Mouse (Mus musculus): Measurements from ENCODE around the gene Pnpla3. TPM values are rescaled to one million over a fixed set of nuclear protein-coding genes. Genes with fewer than 3 reads are reported as not detected.

Pnpla3 gene
- polyA plus RNA-seq (2015; fragmentation: Nextera tagmentation; extraction: Ambion mirVana) = 0.16 and 0.30 TPM in 2 replicates

GRCm38 (mm10) chr15:84167600-84167999 lies at the start of gene Pnpla3:
Pnpla3 (plus strand) TSS chr15:84167837.
- Histone ChIP-seq H3K4me2 (peak within 1 kb of the TSS; percentile 99), H3K9me3 (no peaks in the 10 kb centered on the region), H3K9ac (peak within 1 kb of the TSS; percentile 44), H3K27me3 (peaks cover 13% of the 10 kb centered on the region; the same call in 1 of the 2 replicates), H3K4me1 (peaks cover 22% of the 10 kb centered on the region), H3K36me3 (no peaks in the 10 kb centered on the region), H3K27ac (no peak within 1 kb of the TSS), H3K4me3 (peak within 1 kb of the TSS; percentile 53)
- 0% methylated on average over 28 of the region's 28 CpGs for WGBS
- peak; percentile 98 for ATAC-seq (ENCODE audit: borderline replicate concordance, extremely low read depth, low FRiP score, low TSS enrichment)

DNA sequence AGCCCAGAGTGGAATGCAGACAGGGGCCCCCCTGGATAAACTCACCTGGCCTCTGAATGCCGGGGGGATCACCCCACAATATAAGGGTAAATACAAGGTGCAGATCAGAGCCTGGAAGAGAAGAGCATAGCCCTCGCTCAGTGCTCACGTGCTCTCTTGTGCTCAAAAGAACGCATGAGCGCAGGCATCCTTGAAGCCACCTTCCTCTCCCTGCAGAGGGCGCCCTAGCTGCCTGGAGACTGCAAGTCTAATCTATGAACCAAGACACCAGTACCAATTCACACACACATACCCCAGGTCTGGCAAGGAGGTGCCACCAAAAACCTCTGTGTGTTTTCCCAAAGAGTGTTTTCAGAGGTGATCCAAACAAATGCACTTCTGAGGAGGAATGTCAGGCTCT lies 47.0 kb upstream of the Pnpla3 start:
- H3K36me3 ChIP-seq = no peaks in the 10 kb centered on the region
- no peak overlapping the region for H3K4me2 ChIP-seq
- no peaks in the 10 kb centered on the region for H3K9me3 ChIP-seq
- no peaks in the 10 kb centered on the region for H3K27me3 ChIP-seq
- no peak overlapping the region for H3K4me3 ChIP-seq
- 23% methylated on average over 6 of the region's 6 CpGs for WGBS
- no peaks in the 10 kb centered on the region for H3K4me1 ChIP-seq
- no peak for ATAC-seq (ENCODE audit: borderline replicate concordance, extremely low read depth, low FRiP score, low TSS enrichment)
- H3K9ac ChIP-seq = no peak overlapping the region
- H3K27ac ChIP-seq = no peak overlapping the region

- Histone ChIP-seq H3K27ac (no peak overlapping the region), H3K4me2 (no peak overlapping the region), H3K36me3 (no peaks in the 10 kb centered on the region), H3K4me1 (no peaks in the 10 kb centered on the region), H3K4me3 (no peak overlapping the region), H3K9me3 (no peaks in the 10 kb centered on the region), H3K27me3 (no peaks in the 10 kb centered on the region), H3K9ac (no peak overlapping the region)
- no peak for ATAC-seq (ENCODE audit: borderline replicate concordance, extremely low read depth, low FRiP score, low TSS enrichment)
- 62% methylated on average over 7 of the region's 7 CpGs for WGBS
These were observed 46.6 kb upstream of the Pnpla3 start for GRCm38 (mm10) chr15:84121036-84121435.

- no peak within 1 kb of the TSS for H3K4me3 ChIP-seq
- H3K4me1 ChIP-seq = no peaks in the 10 kb centered on the region
- ATAC-seq (ENCODE audit: borderline replicate concordance, extremely low read depth, low FRiP score, low TSS enrichment) = no peak
- WGBS = 50% methylated on average over 8 of the region's 8 CpGs
- H3K9me3 ChIP-seq = no peaks in the 10 kb centered on the region
- H3K27me3 ChIP-seq = no peaks in the 10 kb centered on the region
- no peak within 1 kb of the TSS for H3K27ac ChIP-seq
- H3K4me2 ChIP-seq = no peak within 1 kb of the TSS
- no peaks in the 10 kb centered on the region for H3K36me3 ChIP-seq
- no peak within 1 kb of the TSS for H3K9ac ChIP-seq
These were observed 44.6 kb upstream of the Pnpla3 start, which contains the start of gene Pnpla5 for GRCm38 (mm10) chr15:84123075-84123474. Pnpla5 (minus strand) TSS chr15:84123175.

DNA sequence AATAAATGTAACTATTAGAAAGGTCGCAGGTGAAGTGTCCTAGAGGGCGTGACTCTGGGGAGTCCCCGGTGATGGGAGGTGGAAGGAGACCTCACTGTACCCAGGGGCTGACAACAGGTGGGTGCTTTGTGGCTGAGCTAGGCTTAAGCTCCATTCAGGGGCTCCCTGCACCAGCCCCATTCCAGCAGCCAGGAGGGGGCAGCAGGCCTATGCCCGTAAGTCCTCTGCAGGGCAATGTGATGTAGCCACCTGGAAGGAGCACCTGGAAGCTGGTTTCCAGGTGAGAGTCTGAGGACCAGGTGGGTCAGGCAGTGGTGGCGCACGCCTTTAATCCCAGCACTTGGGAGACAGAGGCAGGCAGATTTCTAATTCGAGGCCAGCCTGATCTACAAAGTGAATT lies 43.6 kb upstream of the Pnpla3 start:
- no peaks in the 10 kb centered on the region for H3K27me3 ChIP-seq
- H3K36me3 ChIP-seq = no peaks in the 10 kb centered on the region
- 56% methylated on average over 7 of the region's 7 CpGs for WGBS
- no peak overlapping the region for H3K4me2 ChIP-seq
- no peaks in the 10 kb centered on the region for H3K9me3 ChIP-seq
- H3K4me1 ChIP-seq = no peaks in the 10 kb centered on the region
- no peak overlapping the region for H3K9ac ChIP-seq
- H3K27ac ChIP-seq = no peak overlapping the region
- no peak for ATAC-seq (ENCODE audit: borderline replicate concordance, extremely low read depth, low FRiP score, low TSS enrichment)
- H3K4me3 ChIP-seq = no peak overlapping the region

DNA sequence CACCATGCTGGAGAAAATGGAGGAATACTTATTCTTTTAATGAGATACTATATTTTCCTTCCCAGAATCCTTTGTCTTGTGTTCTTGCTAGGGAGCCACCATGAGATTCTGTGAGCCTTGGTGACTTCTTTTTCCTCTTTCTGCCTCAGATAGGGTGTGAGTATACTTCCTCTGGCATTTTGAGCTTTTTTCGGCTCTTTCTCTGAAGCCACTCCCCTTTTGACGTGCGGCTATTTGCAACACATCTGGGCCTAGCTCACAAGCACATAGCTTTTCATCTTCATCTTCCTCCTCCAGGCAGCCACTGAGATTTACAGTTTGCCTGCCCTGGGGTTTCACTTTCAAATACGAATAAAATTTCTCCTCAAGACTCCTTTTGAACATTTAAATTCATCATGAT lies 41.2 kb upstream of the Pnpla3 start:
- Histone ChIP-seq H3K9me3 (no peaks in the 10 kb centered on the region), H3K9ac (no peak overlapping the region), H3K27ac (no peak overlapping the region), H3K36me3 (no peaks in the 10 kb centered on the region), H3K4me2 (no peak overlapping the region), H3K4me1 (no peaks in the 10 kb centered on the region), H3K27me3 (no peaks in the 10 kb centered on the region), H3K4me3 (no peak overlapping the region)
- WGBS = 63% methylated on average over 4 of the region's 4 CpGs
- ATAC-seq (ENCODE audit: borderline replicate concordance, extremely low read depth, low FRiP score, low TSS enrichment) = no peak

GRCm38 (mm10) chr15:84126871-84127270 lies 40.8 kb upstream of the Pnpla3 start:
- no peak for ATAC-seq (ENCODE audit: borderline replicate concordance, extremely low read depth, low FRiP score, low TSS enrichment)
- no peaks in the 10 kb centered on the region for H3K27me3 ChIP-seq
- H3K4me1 ChIP-seq = no peaks in the 10 kb centered on the region
- no peak overlapping the region for H3K4me3 ChIP-seq
- H3K9ac ChIP-seq = no peak overlapping the region
- H3K4me2 ChIP-seq = no peak overlapping the region
- H3K36me3 ChIP-seq = no peaks in the 10 kb centered on the region
- 33% methylated on average over 5 of the region's 5 CpGs for WGBS
- H3K27ac ChIP-seq = no peak overlapping the region
- H3K9me3 ChIP-seq = no peaks in the 10 kb centered on the region

DNA sequence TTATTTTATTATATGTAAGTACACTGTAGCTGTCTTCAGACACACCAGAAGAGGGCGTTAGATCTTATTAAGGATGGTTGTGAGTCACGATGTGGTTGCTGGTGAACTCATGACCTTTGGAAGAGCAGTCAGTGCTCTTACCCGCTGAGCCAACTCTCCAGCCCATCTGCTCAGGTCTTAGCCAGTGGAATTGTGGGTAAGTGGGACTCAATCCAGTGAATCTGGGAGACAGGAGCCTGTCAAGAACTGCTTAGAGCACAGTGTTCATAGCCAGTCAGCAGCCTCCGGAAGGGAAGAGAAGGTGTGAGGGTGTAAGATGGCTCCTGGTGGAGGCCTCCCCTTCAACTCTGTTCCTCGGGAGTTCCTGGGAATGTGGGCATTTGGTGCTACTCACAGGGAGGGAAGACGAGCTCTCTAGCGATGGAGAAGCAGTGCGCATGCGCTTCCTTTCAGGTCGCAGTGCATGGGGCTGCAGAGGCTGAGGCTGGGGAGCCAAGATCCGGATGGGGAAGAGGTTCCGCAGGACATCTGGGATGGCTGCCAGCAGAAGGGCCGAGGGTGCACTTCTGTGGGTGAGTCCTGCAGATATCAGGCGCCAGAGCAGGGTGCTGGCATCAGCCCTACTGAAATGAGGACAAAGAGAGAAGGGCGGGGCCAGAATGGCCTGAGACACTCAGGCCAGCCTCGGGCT lies 36.4 kb upstream of the Pnpla3 start:
- Histone ChIP-seq H3K4me2 (no peak overlapping the region), H3K4me1 (no peaks in the 10 kb centered on the region), H3K9me3 (no peaks in the 10 kb centered on the region), H3K9ac (no peak overlapping the region), H3K27ac (no peak overlapping the region), H3K36me3 (no peaks in the 10 kb centered on the region), H3K27me3 (no peaks in the 10 kb centered on the region), H3K4me3 (no peak overlapping the region)
- ATAC-seq (ENCODE audit: borderline replicate concordance, extremely low read depth, low FRiP score, low TSS enrichment) = no peak
- 39% methylated on average over 16 of the region's 16 CpGs for WGBS

DNA sequence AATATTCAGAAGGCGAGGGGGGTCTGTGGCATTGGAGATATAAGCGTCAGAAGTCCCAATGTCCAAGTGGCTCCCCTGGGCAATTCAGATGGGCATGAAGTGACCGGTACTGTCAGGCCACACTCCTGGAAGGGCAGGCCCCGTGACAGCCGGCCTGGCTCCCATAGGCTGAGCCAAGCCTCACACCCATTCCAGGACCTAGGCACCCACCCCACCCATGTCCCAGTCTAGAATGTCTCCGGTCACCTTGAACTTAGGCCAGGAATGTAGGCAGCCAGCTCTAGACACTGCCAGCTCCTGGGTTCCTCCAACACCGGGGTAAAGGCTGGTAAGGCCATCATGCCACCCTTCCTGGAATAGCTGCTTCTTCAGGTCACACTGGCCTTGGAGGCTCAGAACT lies 35.7 kb upstream of the Pnpla3 start:
- H3K4me2 ChIP-seq = no peak overlapping the region
- no peak overlapping the region for H3K4me3 ChIP-seq
- no peak overlapping the region for H3K27ac ChIP-seq
- H3K9me3 ChIP-seq = no peaks in the 10 kb centered on the region
- no peaks in the 10 kb centered on the region for H3K36me3 ChIP-seq
- WGBS = 89% methylated on average over 7 of the region's 7 CpGs
- H3K9ac ChIP-seq = no peak overlapping the region
- no peak for ATAC-seq (ENCODE audit: borderline replicate concordance, extremely low read depth, low FRiP score, low TSS enrichment)
- H3K27me3 ChIP-seq = no peaks in the 10 kb centered on the region
- H3K4me1 ChIP-seq = no peaks in the 10 kb centered on the region

DNA sequence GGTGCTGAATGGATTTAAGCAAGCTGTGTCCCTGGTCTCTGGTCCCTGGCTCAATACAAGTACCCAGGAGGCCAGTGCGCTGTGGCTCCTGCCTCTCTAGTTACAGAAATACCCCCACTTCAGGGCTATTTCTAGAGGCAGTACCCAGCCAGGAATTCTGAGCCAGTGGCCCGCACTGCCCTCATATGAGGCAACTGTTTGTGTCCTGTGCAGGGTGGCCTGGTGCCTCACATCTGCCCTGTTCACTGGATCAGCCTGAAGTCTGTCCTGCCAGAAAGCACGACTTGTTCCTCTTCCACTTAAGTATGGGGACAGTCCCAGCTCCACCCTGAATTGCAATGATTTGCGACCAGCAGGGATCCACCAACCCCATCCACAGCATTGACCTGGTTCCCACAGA lies 34.2 kb upstream of the Pnpla3 start:
- Histone ChIP-seq H3K36me3 (no peaks in the 10 kb centered on the region), H3K4me2 (no peak overlapping the region), H3K4me1 (no peaks in the 10 kb centered on the region), H3K9me3 (no peaks in the 10 kb centered on the region), H3K27ac (no peak overlapping the region), H3K9ac (no peak overlapping the region), H3K4me3 (no peak overlapping the region), H3K27me3 (no peaks in the 10 kb centered on the region)
- 69% methylated on average over 4 of the region's 4 CpGs for WGBS
- no peak for ATAC-seq (ENCODE audit: borderline replicate concordance, extremely low read depth, low FRiP score, low TSS enrichment)

DNA sequence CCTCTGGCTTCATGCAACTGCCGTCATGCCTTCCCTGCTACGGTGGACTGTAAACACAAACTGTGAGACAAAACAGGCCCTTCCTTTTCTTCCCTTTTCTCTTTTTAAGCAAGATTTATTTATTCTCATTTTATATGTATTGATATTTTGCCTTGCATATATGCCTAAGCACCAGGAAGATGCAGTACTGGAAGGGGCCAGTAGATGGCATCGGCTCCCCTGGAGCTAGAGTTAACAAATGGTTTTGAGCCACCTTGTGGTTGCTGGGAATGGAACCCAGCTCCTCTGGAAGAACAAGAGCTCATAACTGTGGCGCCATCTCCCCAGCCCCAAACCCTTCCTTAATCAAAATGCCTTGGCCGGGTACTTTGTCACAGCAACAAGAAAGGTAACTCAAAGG lies 32.2 kb upstream of the Pnpla3 start:
- H3K4me2 ChIP-seq = no peak overlapping the region
- H3K4me3 ChIP-seq = no peak overlapping the region
- WGBS = 80% methylated on average over 5 of the region's 5 CpGs
- no peaks in the 10 kb centered on the region for H3K4me1 ChIP-seq
- H3K27me3 ChIP-seq = no peaks in the 10 kb centered on the region
- no peak for ATAC-seq (ENCODE audit: borderline replicate concordance, extremely low read depth, low FRiP score, low TSS enrichment)
- H3K27ac ChIP-seq = no peak overlapping the region
- H3K36me3 ChIP-seq = no peaks in the 10 kb centered on the region
- H3K9ac ChIP-seq = no peak overlapping the region
- H3K9me3 ChIP-seq = no peaks in the 10 kb centered on the region

DNA sequence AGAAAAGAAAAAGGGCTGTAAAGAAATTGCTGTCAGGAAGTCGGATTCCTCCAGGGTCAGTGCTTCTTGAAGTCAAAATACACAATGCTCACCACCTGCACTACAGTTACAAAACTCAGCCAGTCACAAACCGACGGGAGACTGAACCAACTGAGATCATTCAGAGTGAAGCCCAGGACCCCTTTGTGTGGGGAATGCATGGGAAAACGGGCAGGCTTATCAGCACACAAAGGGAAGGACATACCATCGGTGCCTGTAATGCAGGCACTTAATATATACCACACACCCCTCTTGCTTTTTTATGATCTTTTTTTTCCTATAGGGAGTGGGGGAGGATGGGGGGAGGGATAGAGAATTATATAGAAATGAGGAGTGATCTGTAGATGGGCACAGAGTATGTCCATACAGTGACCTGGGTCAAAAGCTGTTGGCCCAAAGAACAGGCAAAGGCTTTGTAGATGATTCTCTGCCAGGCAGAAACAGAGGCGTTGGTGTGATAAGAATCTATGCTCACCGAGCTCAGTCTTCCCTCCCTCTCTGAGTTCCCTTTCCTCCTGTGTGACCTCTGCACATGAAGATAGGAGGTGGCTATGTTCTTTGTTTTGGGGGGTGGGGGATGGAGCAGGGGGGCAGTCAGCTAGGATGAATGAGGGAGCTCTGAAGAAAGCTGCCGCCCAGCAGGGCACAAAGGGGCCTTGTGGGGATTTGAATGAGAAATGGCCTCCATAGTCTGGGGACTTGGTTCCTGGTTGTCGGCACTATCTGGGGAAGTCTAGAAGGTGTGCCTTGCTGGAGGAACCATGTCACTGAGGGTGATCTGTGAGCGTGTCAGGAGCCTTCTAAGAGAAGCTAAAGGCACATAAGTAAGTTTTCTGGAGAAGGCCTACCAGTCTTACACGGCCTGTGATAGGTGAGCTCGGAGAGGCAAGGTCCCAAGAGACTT lies 30.9 kb upstream of the Pnpla3 start:
- Histone ChIP-seq H3K27me3 (no peaks in the 10 kb centered on the region), H3K4me3 (no peak overlapping the region), H3K36me3 (no peaks in the 10 kb centered on the region), H3K27ac (no peak overlapping the region), H3K9ac (no peak overlapping the region), H3K4me2 (no peak overlapping the region), H3K4me1 (no peaks in the 10 kb centered on the region), H3K9me3 (no peaks in the 10 kb centered on the region)
- WGBS = 33% methylated on average over 12 of the region's 12 CpGs
- ATAC-seq (ENCODE audit: borderline replicate concordance, extremely low read depth, low FRiP score, low TSS enrichment) = no peak

Data from lung, embryonic 15.5 days (tissue).